Mouse (Mus musculus) liver, adult 2 months (tissue): Measurements from ENCODE around the gene Cr1l.

Source experiments
- CTCF ChIP-seq: fragments of 200-500 bp; IDR thresholded peaks from 2 replicates; pipeline ENCODE4 v1.5.1; 2011; ENCODE audit warnings: low read depth, low read length, control low read depth
- POLR2A ChIP-seq: fragments of 200-500 bp; IDR thresholded peaks from 2 replicates; pipeline ENCODE4 v1.6.1; 2011; ENCODE audit warnings: low read length, control low read depth; ENCODE audit not compliant: insufficient read depth; ENCODE audit errors: extremely low read depth

DNA sequence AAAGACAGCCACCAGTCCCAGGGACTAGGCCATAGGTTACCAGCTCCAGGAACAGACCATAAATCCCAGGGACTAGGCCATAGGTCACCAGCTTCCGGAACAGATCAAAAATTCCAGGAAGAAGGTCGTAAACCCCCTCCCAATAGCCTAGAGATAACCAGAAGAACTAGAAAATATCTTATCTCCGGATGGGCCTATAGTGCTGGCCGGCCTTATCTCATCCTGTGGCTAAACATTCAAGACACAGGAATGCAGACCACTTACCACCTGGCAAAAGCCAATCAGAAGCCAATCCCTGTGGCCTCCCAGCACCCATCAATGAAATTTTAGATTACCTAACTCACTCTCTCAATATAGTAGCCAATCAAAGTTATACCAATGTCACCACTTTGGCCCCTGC, 30.7 kb downstream of the Cr1l start:
- no peak for TF ChIP-seq CTCF
- TF ChIP-seq POLR2A, result no peak
